Mouse (Mus musculus): ENCODE measurements around the gene Btbd35f21.
"Not testable (repeated sequence)": the region's sequence is repeated elsewhere in the genome, so short reads cannot be mapped to it uniquely, and the experiment has no call there.

The Btbd35f21 gene

DNA sequence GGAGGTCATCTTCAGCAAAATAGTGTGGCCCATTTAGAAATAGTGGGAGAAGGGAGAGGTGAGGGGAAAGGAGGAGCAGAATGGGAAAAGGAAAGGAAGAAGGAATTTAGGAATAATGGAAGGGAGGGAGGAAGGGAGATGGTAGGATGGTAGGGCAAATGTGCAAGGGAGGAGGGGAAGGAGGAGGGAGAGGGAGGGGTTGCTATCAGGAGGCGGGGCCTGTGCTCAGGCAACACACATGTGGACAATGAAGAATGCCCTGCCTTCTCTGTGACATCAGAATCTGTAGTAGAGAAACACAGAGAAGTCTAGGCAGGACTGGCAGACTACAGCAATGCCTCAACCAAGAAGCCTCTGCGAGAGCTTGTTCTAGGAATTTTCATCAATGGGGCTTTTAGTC, at the start of gene Btbd35f21:
Gene Btbd35f21, plus strand, starts transcription at position 301 of the 400 bp plus-strand sequence.
- not testable (repeated sequence) for DNase-seq

All from kidney, postnatal 25 days (tissue).